Mouse (Mus musculus) lung, postnatal 0 days (tissue): Measurements from ENCODE around the gene Esx1. TPM values are rescaled to one million over a fixed set of nuclear protein-coding genes. Genes with fewer than 3 reads are reported as not detected.

Experiments
- ATAC-seq: fragments of 200-750 bp; cut with Nextera tagmentation; 2 replicates; pipeline ENCODE4 v1.8.0; 2017; ENCODE audit warnings: moderate library complexity
- DNase-seq: peaks from one replicate; pipeline ENCODE4 v3.0.0-alpha.2; 2016; ENCODE audit warnings: low spot score
- H3K27ac ChIP-seq: fragments of 300-500 bp; sonication (generic); 2 replicates; pipeline ENCODE4 v1.5.1; 2014; ENCODE audit warnings: antibody characterized with exemption, mild to moderate bottlenecking, low read length, mixed read lengths
- H3K27me3 ChIP-seq: fragments of 300-500 bp; sonication (generic); replicated peaks from 2 replicates; pipeline ENCODE4 v1.6.1; 2014; ENCODE audit warnings: low read length, mixed read lengths; ENCODE audit not compliant: insufficient read depth
- H3K36me3 ChIP-seq: fragments of 300-500 bp; sonication (generic); 2 replicates; pipeline ENCODE4 v1.6.1; 2014; ENCODE audit warnings: low read length, mixed read lengths; ENCODE audit not compliant: insufficient read depth
- H3K4me1 ChIP-seq: fragments of 300-500 bp; sonication (generic); 2 replicates; pipeline ENCODE4 v1.6.1; 2014; ENCODE audit warnings: antibody characterized with exemption, low read depth, low read length, mixed read lengths; ENCODE audit not compliant: insufficient read depth
- H3K4me2 ChIP-seq: fragments of 300-500 bp; sonication (generic); replicated peaks from 2 replicates; pipeline ENCODE4 v1.6.1; 2014; ENCODE audit warnings: low read depth, mild to moderate bottlenecking, low read length, moderate library complexity, mixed read lengths
- H3K4me3 ChIP-seq: fragments of 300-500 bp; sonication (generic); 2 replicates; pipeline ENCODE4 v1.5.1; 2014; ENCODE audit warnings: low read depth, low read length
- H3K9ac ChIP-seq: fragments of 300-500 bp; sonication (generic); replicated peaks from 2 replicates; pipeline ENCODE4 v1.6.1; 2014; ENCODE audit warnings: low read depth, mild to moderate bottlenecking
- H3K9me3 ChIP-seq: fragments of 300-500 bp; sonication (generic); 2 replicates; pipeline ENCODE4 v1.6.1; 2016; ENCODE audit warnings: low read length, mixed read lengths
- CTCF ChIP-seq: IDR thresholded peaks from 2 replicates; pipeline ENCODE4 v1.5.1; 2016; ENCODE audit warnings: antibody characterized with exemption, mild to moderate bottlenecking
- EP300 ChIP-seq: IDR thresholded peaks from 2 replicates; pipeline ENCODE4 v1.6.1; 2016; ENCODE audit warnings: antibody characterized with exemption, mild to moderate bottlenecking, control low read depth
- WGBS: fragments of 180-500 bp; shearing (Covaris S2); extraction: QIAGEN DNeasy Blood & Tissue Kit; methylation state at CpG from one replicate; pipeline ENCODE4 v1.1.7; 2014; 5-methylcytosine and 5-hydroxymethylcytosine counted together
- polyA plus RNA-seq: library from polyadenylated mRNA; unstranded; fragments of >200 nt; fragmentation: Nextera tagmentation; extraction: Ambion mirVana; gene quantifications from 2 replicates; pipeline ENCODE4 v1.2.1, GENCODE M21; 2015

Esx1 gene
- polyA plus RNA-seq, 1 experiment from 2014 or later = not detected

DNA sequence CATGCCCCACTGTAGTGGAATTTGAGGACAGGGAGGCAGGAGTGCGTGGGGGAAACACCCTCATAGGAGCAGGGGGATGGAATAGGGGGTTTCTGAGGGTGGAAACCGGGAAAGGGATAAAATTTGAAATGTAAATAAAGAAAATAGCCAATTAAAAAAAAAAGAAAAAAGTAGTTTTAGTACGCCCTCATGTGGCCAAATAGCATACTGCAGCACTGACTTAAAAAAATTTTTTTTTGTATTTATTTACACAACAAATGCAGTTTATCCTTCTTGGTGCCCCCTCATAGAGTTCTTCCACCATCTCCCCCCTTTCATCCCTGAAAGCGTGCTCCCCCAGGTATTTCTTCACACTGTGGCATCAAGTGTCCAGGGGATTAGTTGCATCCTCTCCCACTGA lies 22.8 kb upstream of the Esx1 start:
- H3K9ac ChIP-seq = no peak overlapping the region
- H3K36me3 ChIP-seq = no peaks in the 10 kb centered on the region
- H3K27me3 ChIP-seq = no peaks in the 10 kb centered on the region
- TF ChIP-seq CTCF (peak; percentile 31; the same call in 1 of the 2 replicates), EP300 (no peak)
- WGBS = 27% methylated on average over 4 of the region's 4 CpGs
- no peaks in the 10 kb centered on the region for H3K4me1 ChIP-seq
- no peak overlapping the region for H3K4me2 ChIP-seq
- no peak for DNase-seq
- no peak overlapping the region for H3K27ac ChIP-seq
- H3K4me3 ChIP-seq = no peak overlapping the region
- no peaks in the 10 kb centered on the region for H3K9me3 ChIP-seq
- no peak for ATAC-seq

GRCm38 (mm10) chrX:137143726-137144125 lies 21.8 kb upstream of the Esx1 start:
- H3K36me3 ChIP-seq = no peaks in the 10 kb centered on the region
- ATAC-seq (no peak), DNase-seq (no peak)
- no peak for TF ChIP-seq EP300
- TF ChIP-seq CTCF = no peak
- H3K27ac ChIP-seq = no peak overlapping the region
- H3K4me2 ChIP-seq = no peak overlapping the region
- H3K4me1 ChIP-seq = no peaks in the 10 kb centered on the region
- H3K4me3 ChIP-seq = no peak overlapping the region
- no peaks in the 10 kb centered on the region for H3K9me3 ChIP-seq
- H3K27me3 ChIP-seq = no peaks in the 10 kb centered on the region
- H3K9ac ChIP-seq = no peak overlapping the region
- WGBS = 89% methylated on average over 4 of the region's 4 CpGs

DNA sequence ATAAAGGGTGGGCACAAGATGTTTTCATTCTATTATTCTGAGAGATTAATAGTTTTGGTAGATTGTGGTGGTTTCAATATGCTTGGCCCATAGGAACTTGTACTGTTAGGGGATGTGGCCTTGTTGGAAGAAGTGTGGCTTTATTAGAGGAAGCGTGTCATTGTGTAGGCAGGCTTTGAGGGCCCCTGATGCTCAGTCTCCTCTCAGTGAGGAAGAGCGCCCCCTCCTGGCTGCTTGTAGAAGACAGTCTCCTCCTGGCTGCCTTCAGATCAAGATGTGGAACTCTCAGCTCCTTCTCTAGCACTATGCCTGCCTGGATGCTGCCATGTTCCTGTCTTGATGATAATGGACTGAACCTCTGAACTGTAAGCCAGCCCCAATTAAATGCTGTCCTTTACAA lies 20.7 kb upstream of the Esx1 start:
- no peak for DNase-seq
- 20% methylated on average over 2 of the region's 2 CpGs for WGBS
- ATAC-seq = no peak
- H3K4me1 ChIP-seq = no peaks in the 10 kb centered on the region
- H3K9me3 ChIP-seq = no peaks in the 10 kb centered on the region
- H3K9ac ChIP-seq = no peak overlapping the region
- H3K27ac ChIP-seq = no peak overlapping the region
- H3K36me3 ChIP-seq = no peaks in the 10 kb centered on the region
- TF ChIP-seq CTCF (peak; percentile 44), EP300 (no peak)
- no peaks in the 10 kb centered on the region for H3K27me3 ChIP-seq
- no peak overlapping the region for H3K4me3 ChIP-seq
- H3K4me2 ChIP-seq = no peak overlapping the region

GRCm38 (mm10) chrX:137141669-137142068 lies 19.8 kb upstream of the Esx1 start:
- Histone ChIP-seq H3K9me3 (no peaks in the 10 kb centered on the region), H3K4me2 (no peak overlapping the region), H3K4me1 (no peaks in the 10 kb centered on the region), H3K9ac (no peak overlapping the region), H3K27ac (no peak overlapping the region), H3K4me3 (no peak overlapping the region), H3K27me3 (no peaks in the 10 kb centered on the region), H3K36me3 (no peaks in the 10 kb centered on the region)
- TF ChIP-seq EP300 = no peak
- TF ChIP-seq CTCF = peak; percentile 81
- DNase-seq (peak; percentile 71), ATAC-seq (no peak)
- 17% methylated on average over 6 of the region's 6 CpGs for WGBS

- no peaks in the 10 kb centered on the region for H3K4me1 ChIP-seq
- no peaks in the 10 kb centered on the region for H3K9me3 ChIP-seq
- TF ChIP-seq CTCF = no peak
- no peak for TF ChIP-seq EP300
- no peak overlapping the region for H3K4me2 ChIP-seq
- H3K4me3 ChIP-seq = no peak overlapping the region
- WGBS = 12% methylated on average over 17 of the region's 17 CpGs
- no peaks in the 10 kb centered on the region for H3K36me3 ChIP-seq
- DNase-seq (no peak), ATAC-seq (no peak)
- peaks cover 4% of the 10 kb centered on the region for H3K27me3 ChIP-seq
- H3K27ac ChIP-seq = no peak overlapping the region
- H3K9ac ChIP-seq = no peak overlapping the region
Measured at GRCm38 (mm10) chrX:137127542-137127941, 5.7 kb upstream of the Esx1 start.

- Histone ChIP-seq H3K27me3 (peaks cover 27% of the 10 kb centered on the region), H3K36me3 (no peaks in the 10 kb centered on the region), H3K4me3 (peak overlapping the region; percentile 27), H3K27ac (no peak overlapping the region), H3K9me3 (no peaks in the 10 kb centered on the region), H3K4me1 (no peaks in the 10 kb centered on the region), H3K9ac (no peak overlapping the region), H3K4me2 (peak overlapping the region; percentile 44)
- WGBS = 16% methylated on average over 43 of the region's 52 CpGs
- TF ChIP-seq EP300 (no peak), CTCF (no peak)
- DNase-seq (no peak), ATAC-seq (peak; percentile 25; the same call in 1 of the 2 replicates)
Measured at GRCm38 (mm10) chrX:137119675-137120423, 2.0 kb downstream of the Esx1 start.
